Mouse (Mus musculus) heart, postnatal 10 days (tissue): ENCODE measurements around the gene Lemd2. TPM values are rescaled to one million over a fixed set of nuclear protein-coding genes. Genes with fewer than 3 reads are reported as not detected.

Source experiments
- total RNA-seq, 2 experiments: library from RNA; stranded (reverse); gene quantifications; 2 replicates each; pipeline ENCODE4 v1.2.3; 2021

The Lemd2 gene
- total RNA-seq, 2 experiments from 2014 or later: 32.3 to 32.6 TPM

Other genes starting within 250 kb of the Lemd2 start
- 1 to 10 TPM; 2.7 to 4.9 TPM for gene Zbtb9, start 231.3 kb downstream of the Lemd2 start, total RNA-seq
- 10 to 100 TPM; 40.4 to 43.2 TPM for gene Bak1, start 175.5 kb downstream of the Lemd2 start, total RNA-seq
- 1 to 10 TPM; 8.0 to 9.0 TPM for gene Itpr3, start 147.2 kb downstream of the Lemd2 start, total RNA-seq
- gene Uqcc2, start 70.6 kb downstream of the Lemd2 start, total RNA-seq: 100 to 1,000 TPM; 278 to 279 TPM
- gene Ip6k3, start 36.7 kb downstream of the Lemd2 start, total RNA-seq: 1 to 10 TPM; 9.2 to 10.0 TPM